Mouse (Mus musculus): ENCODE results near the gene Nfkbil1. TPM values are rescaled to one million over a fixed set of nuclear protein-coding genes. Genes with fewer than 3 reads are reported as not detected.

Gene Nfkbil1
- total RNA-seq, 2 experiments from 2014 or later = 8.0 to 8.5 TPM

GRCm38 (mm10) chr17:35190096-35190495 lies 45.5 kb downstream of the Nfkbil1 start:
- intact Hi-C loops (cut with DNase I) = no loop called here
- no peak for DNase-seq

- DNase-seq = no peak
Observed at GRCm38 (mm10) chr17:35189186-35189585, 46.4 kb downstream of the Nfkbil1 start.

GRCm38 (mm10) chr17:35187959-35188610 lies 47.5 kb downstream of the Nfkbil1 start, which contains the start of gene Lst1:
Lst1 (minus strand) TSS chr17:35188439.
- intact Hi-C loops (cut with DNase I) = no loop called here
- no peak for DNase-seq

More at GRCm38 (mm10) chr17:35189186-35189585, 46.4 kb downstream of the Nfkbil1 start:
- intact Hi-C loops (cut with DNase I) = no loop called here

GRCm38 (mm10) chr17:35187345-35187744 lies 48.2 kb downstream of the Nfkbil1 start:
- no peak for DNase-seq
- intact Hi-C loops (cut with DNase I) = no loop called here

GRCm38 (mm10) chr17:35186681-35187080 lies 48.9 kb downstream of the Nfkbil1 start:
- peak in 1 of 2 experiments; percentile 49 for DNase-seq

GRCm38 (mm10) chr17:35185639-35186611 lies 49.7 kb downstream of the Nfkbil1 start:
- DNase-seq = peak; percentile 74 to 78
- intact Hi-C loops (cut with DNase I) = no loop called here

More at GRCm38 (mm10) chr17:35186681-35187080, 48.9 kb downstream of the Nfkbil1 start:
- intact Hi-C loops (cut with DNase I) = no loop called here

- intact Hi-C loops (cut with DNase I) = no loop called here
- DNase-seq = no peak
Observed at GRCm38 (mm10) chr17:35180093-35180492, 55.5 kb downstream of the Nfkbil1 start.

GRCm38 (mm10) chr17:35178528-35178927 lies 57.1 kb downstream of the Nfkbil1 start:
- intact Hi-C loops (cut with DNase I) = loop anchor here (1.0 kb wide), 2 partner anchors 17 to 54 kb away; no protein-coding TSS in a partner anchor
- DNase-seq = peak; percentile 79 to 83

GRCm38 (mm10) chr17:35175968-35176367 lies 59.6 kb downstream of the Nfkbil1 start, which contains the start of gene Aif1:
Aif1 (minus strand) TSS chr17:35176068.
- DNase-seq = no peak
- intact Hi-C loops (cut with DNase I) = no loop called here

GRCm38 (mm10) chr17:35175382-35175781 lies 60.2 kb downstream of the Nfkbil1 start:
- no peak for DNase-seq
- intact Hi-C loops (cut with DNase I) = no loop called here

GRCm38 (mm10) chr17:35174201-35174977 lies 61.2 kb downstream of the Nfkbil1 start:
- intact Hi-C loops (cut with DNase I) = no loop called here
- no peak for DNase-seq

GRCm38 (mm10) chr17:35173329-35173728 lies 62.3 kb downstream of the Nfkbil1 start:
- intact Hi-C loops (cut with DNase I) = no loop called here
- DNase-seq = no peak

GRCm38 (mm10) chr17:35172445-35173234 lies 63.0 kb downstream of the Nfkbil1 start:
- DNase-seq = no peak
- intact Hi-C loops (cut with DNase I) = no loop called here

Small RNA genes within 50 kb of the gene (microRNA-seq; reads per million reads assigned to microRNA genes)
- gene Mir6973a (ENCODE audit: borderline number of aligned reads in 2 of 2) (0 reads per million in 2 experiments), gene Mir6974 (ENCODE audit: borderline number of aligned reads in 2 of 2) (0 reads per million in 2 experiments), gene Mir6975 (ENCODE audit: borderline number of aligned reads in 2 of 2) (0.72 to 1.3 reads per million in 2 experiments), gene Mir8094 (ENCODE audit: borderline number of aligned reads in 2 of 2) (0 to 0.72 reads per million in 2 experiments)

Other genes with a start within 250 kb of the Nfkbil1 start
- gene Vars, start 234.8 kb downstream of the Nfkbil1 start, total RNA-seq (2021) = 10 to 100 TPM; 26.7 to 27.4 TPM
- gene Vwa7, start 219.2 kb downstream of the Nfkbil1 start, total RNA-seq (2021) = 1 to 10 TPM; 8.4 to 9.3 TPM
- gene Sapcd1, start 207.8 kb downstream of the Nfkbil1 start, total RNA-seq (2021) = not detected
- under 1 TPM; 0.25 to 0.70 TPM for gene Msh5, start 189.0 kb downstream of the Nfkbil1 start, total RNA-seq (2021)
- gene Clic1, start 185.8 kb downstream of the Nfkbil1 start, total RNA-seq (2021) = 10 to 100 TPM; 41.7 to 44.0 TPM
- 10 to 100 TPM; 27.5 to 27.6 TPM for gene Ddah2, start 176.8 kb downstream of the Nfkbil1 start, total RNA-seq (2021)
- gene Ly6g6c, start 170.4 kb downstream of the Nfkbil1 start, total RNA-seq (2021) = under 1 TPM in 1 of 2 experiments, not detected in 1; 0.56 TPM
- under 1 TPM; 0.42 to 0.49 TPM for gene Mpig6b, start 169.6 kb downstream of the Nfkbil1 start, total RNA-seq (2021)
- gene Ly6g6e, start 158.9 kb downstream of the Nfkbil1 start, total RNA-seq (2021) = not detected
- gene Ly6g6d, start 157.7 kb downstream of the Nfkbil1 start, total RNA-seq (2021) = under 1 TPM; 0.70 to 0.80 TPM
- not detected for gene Ly6g6f, start 150.2 kb downstream of the Nfkbil1 start, total RNA-seq (2021)
- 10 to 100 TPM; 54.6 to 61.1 TPM for gene Abhd16a, start 146.5 kb downstream of the Nfkbil1 start, total RNA-seq (2021)
- not detected for gene Ly6g5c, start 127.5 kb downstream of the Nfkbil1 start, total RNA-seq (2021)
- not detected for gene Ly6g5b, start 120.4 kb downstream of the Nfkbil1 start, total RNA-seq (2021)
- 1 to 10 TPM; 8.0 to 9.6 TPM for gene Gpank1, start 114.3 kb downstream of the Nfkbil1 start, total RNA-seq (2021)
- gene Csnk2b, start 113.7 kb downstream of the Nfkbil1 start, total RNA-seq (2021) = 100 to 1,000 TPM; 163 to 164 TPM
- gene D17H6S53E, start 109.4 kb downstream of the Nfkbil1 start, total RNA-seq (2021) = 10 to 100 TPM; 25.7 to 26.4 TPM
- not detected for gene Apom, start 103.7 kb downstream of the Nfkbil1 start, total RNA-seq (2021)
- 100 to 1,000 TPM; 243 to 268 TPM for gene Bag6, start 100.6 kb downstream of the Nfkbil1 start, total RNA-seq (2021)
- gene Prrc2a, start 70.9 kb downstream of the Nfkbil1 start, total RNA-seq (2021) = 100 to 1,000 TPM; 122 to 127 TPM
- 1 to 10 TPM; 2.0 to 6.2 TPM for gene Aif1, start 59.7 kb downstream of the Nfkbil1 start, total RNA-seq (2021)
- 1 to 10 TPM; 3.3 to 3.7 TPM for gene Lst1, start 47.4 kb downstream of the Nfkbil1 start, total RNA-seq (2021)
- gene Ltb, start 41.4 kb downstream of the Nfkbil1 start, total RNA-seq (2021) = 1 to 10 TPM; 1.0 to 1.6 TPM
- gene Tnf, start 33.8 kb downstream of the Nfkbil1 start, total RNA-seq (2021) = under 1 TPM; 0.53 to 0.57 TPM
- gene Lta, start 30.4 kb downstream of the Nfkbil1 start, total RNA-seq (2021) = under 1 TPM in 1 of 2 experiments, not detected in 1; 0.19 TPM
- gene Gm16181, start 15.0 kb downstream of the Nfkbil1 start, total RNA-seq (2021) = not detected
- gene Atp6v1g2, start 2.1 kb downstream of the Nfkbil1 start, total RNA-seq (2021) = 1 to 10 TPM; 2.0 to 2.6 TPM
- gene Ddx39b, start 6.0 kb upstream of the Nfkbil1 start, total RNA-seq (2021) = 10 to 100 TPM; 83.3 to 97.3 TPM
- 100 to 1,000 TPM in 1 of 2 experiments, 10 to 100 TPM in 1; 87.6 to 133 TPM for gene H2-D1, start 26.9 kb upstream of the Nfkbil1 start, total RNA-seq (2021)
- 1 to 10 TPM; 1.1 to 1.4 TPM for gene H2-Q1, start 84.6 kb upstream of the Nfkbil1 start, total RNA-seq (2021)
- 1 to 10 TPM in 1 of 2 experiments, under 1 TPM in 1; 0.64 to 1.4 TPM for gene H2-Q2, start 106.5 kb upstream of the Nfkbil1 start, total RNA-seq (2021)
- 10 to 100 TPM; 10.1 to 13.8 TPM for gene H2-Q4, start 143.8 kb upstream of the Nfkbil1 start, total RNA-seq (2021)
- gene H2-Q6, start 189.1 kb upstream of the Nfkbil1 start, total RNA-seq (2021) = 1 to 10 TPM in 1 of 2 experiments, under 1 TPM in 1; 0.78 to 1.6 TPM
- gene H2-Q7, start 203.4 kb upstream of the Nfkbil1 start, total RNA-seq (2021) = 1 to 10 TPM in 1 of 2 experiments, under 1 TPM in 1; 0.94 to 2.1 TPM
- gene H2-Q10, start 234.3 kb upstream of the Nfkbil1 start, total RNA-seq (2021) = under 1 TPM; 0.19 to 0.33 TPM

Data from heart, postnatal 36 days (tissue).